Mouse (Mus musculus): ENCODE measurements around the gene Pitpnc1.

Pitpnc1 gene

GRCm38 (mm10) chr11:107358695-107359094, 111.8 kb downstream of the Pitpnc1 start:
- DNase-seq = no peak

- DNase-seq = no peak
Observed at GRCm38 (mm10) chr11:107356224-107356623, 114.3 kb downstream of the Pitpnc1 start.

- no peak for DNase-seq
Observed at GRCm38 (mm10) chr11:107355526-107355925, 115.0 kb downstream of the Pitpnc1 start.

GRCm38 (mm10) chr11:107354499-107355143, 115.9 kb downstream of the Pitpnc1 start:
- no peak for DNase-seq

GRCm38 (mm10) chr11:107352596-107352995, 117.9 kb downstream of the Pitpnc1 start:
- DNase-seq = no peak

GRCm38 (mm10) chr11:107349756-107350155, 120.7 kb downstream of the Pitpnc1 start:
- no peak for DNase-seq

- no peak for DNase-seq
Observed at GRCm38 (mm10) chr11:107343031-107343430, 127.5 kb downstream of the Pitpnc1 start.

- no peak for DNase-seq
Observed at GRCm38 (mm10) chr11:107342432-107342831, 128.1 kb downstream of the Pitpnc1 start.

- no peak for DNase-seq
Observed at GRCm38 (mm10) chr11:107341293-107341692, 129.2 kb downstream of the Pitpnc1 start.

- no peak for DNase-seq
Observed at GRCm38 (mm10) chr11:107340793-107341192, 129.7 kb downstream of the Pitpnc1 start.

- no peak for DNase-seq
Observed at GRCm38 (mm10) chr11:107339224-107339805, 131.2 kb downstream of the Pitpnc1 start.

- DNase-seq = no peak
Observed at GRCm38 (mm10) chr11:107337391-107338148, 132.9 kb downstream of the Pitpnc1 start.

GRCm38 (mm10) chr11:107335756-107336155, 134.7 kb downstream of the Pitpnc1 start:
- no peak for DNase-seq

- no peak for DNase-seq
Observed at GRCm38 (mm10) chr11:107334849-107335484, 135.5 kb downstream of the Pitpnc1 start.

- DNase-seq = peak in 1 of 2 experiments; percentile 14
Observed at GRCm38 (mm10) chr11:107332905-107333304, 137.6 kb downstream of the Pitpnc1 start.

GRCm38 (mm10) chr11:107332332-107332731, 138.2 kb downstream of the Pitpnc1 start:
- no peak for DNase-seq

GRCm38 (mm10) chr11:107331425-107331824, 139.1 kb downstream of the Pitpnc1 start:
- no peak for DNase-seq

GRCm38 (mm10) chr11:107327326-107327725, 143.2 kb downstream of the Pitpnc1 start:
- no peak for DNase-seq

GRCm38 (mm10) chr11:107325739-107326725, 144.5 kb downstream of the Pitpnc1 start:
- DNase-seq = no peak

- DNase-seq = no peak
Observed at GRCm38 (mm10) chr11:107325226-107325625, 145.3 kb downstream of the Pitpnc1 start.

- no peak for DNase-seq
Observed at GRCm38 (mm10) chr11:107323173-107323572, 147.3 kb downstream of the Pitpnc1 start.

- no peak for DNase-seq
Observed at GRCm38 (mm10) chr11:107322226-107322625, 148.3 kb downstream of the Pitpnc1 start.

Measured in thymus, postnatal 36 days (tissue).